Mouse (Mus musculus) hindbrain, embryonic 13.5 days (tissue): ENCODE results near the gene Scrn2. TPM values are rescaled to one million over a fixed set of nuclear protein-coding genes. Genes with fewer than 3 reads are reported as not detected.

Experiments
- ATAC-seq: fragments of 200-750 bp; cut with Nextera tagmentation; 2 replicates; pipeline ENCODE4 v1.8.0; 2017; ENCODE audit warnings: moderate TSS enrichment; ENCODE audit not compliant: low FRiP score
- H3K27ac ChIP-seq: fragments of 300-500 bp; sonication (generic); 2 replicates; pipeline ENCODE4 v1.5.1; 2015; ENCODE audit warnings: inconsistent platforms, mild to moderate bottlenecking, moderate library complexity
- H3K27me3 ChIP-seq: fragments of 300-500 bp; sonication (generic); 2 replicates; pipeline ENCODE4 v1.6.1; 2015; ENCODE audit warnings: mild to moderate bottlenecking, inconsistent platforms
- H3K36me3 ChIP-seq: fragments of 300-500 bp; sonication (generic); 2 replicates; pipeline ENCODE4 v1.6.1; 2015; ENCODE audit warnings: mild to moderate bottlenecking, inconsistent platforms
- H3K4me1 ChIP-seq: fragments of 300-500 bp; sonication (generic); replicated peaks from 2 replicates; pipeline ENCODE4 v1.6.1; 2015; ENCODE audit warnings: inconsistent platforms
- H3K4me2 ChIP-seq: fragments of 300-500 bp; sonication (generic); 2 replicates; pipeline ENCODE4 v1.6.1; 2015; ENCODE audit warnings: inconsistent platforms, mild to moderate bottlenecking, moderate library complexity
- H3K4me3 ChIP-seq: fragments of 300-500 bp; sonication (generic); 2 replicates; pipeline ENCODE4 v1.5.1; 2015; ENCODE audit warnings: mild to moderate bottlenecking, inconsistent platforms
- H3K9ac ChIP-seq: fragments of 300-500 bp; sonication (generic); 2 replicates; pipeline ENCODE4 v1.6.1; 2015; ENCODE audit warnings: mild to moderate bottlenecking, inconsistent platforms
- H3K9me3 ChIP-seq: fragments of 300-500 bp; sonication (generic); 2 replicates; pipeline ENCODE4 v1.6.1; 2016; ENCODE audit warnings: inconsistent platforms
- WGBS: fragments of 180-500 bp; shearing (Covaris S2); methylation state at CpG from one replicate; pipeline ENCODE4 v1.1.7; 2015; 5-methylcytosine and 5-hydroxymethylcytosine counted together
- polyA plus RNA-seq: library from polyadenylated mRNA; unstranded; fragments of >200 nt; fragmentation: Nextera tagmentation; extraction: Ambion mirVana; gene quantifications from 2 replicates; pipeline ENCODE4 v1.2.1, GENCODE M21; 2015

Scrn2 gene
- 14.4 and 15.3 TPM in 2 replicates for polyA plus RNA-seq

- Histone ChIP-seq H3K4me1 (peaks cover 19% of the 10 kb centered on the region), H3K4me2 (peak within 1 kb of the TSS; percentile 71), H3K4me3 (peak within 1 kb of the TSS; percentile 61), H3K36me3 (no peaks in the 10 kb centered on the region), H3K27me3 (peaks cover 10% of the 10 kb centered on the region), H3K27ac (peak within 1 kb of the TSS; percentile 85), H3K9me3 (no peaks in the 10 kb centered on the region), H3K9ac (peak within 1 kb of the TSS; percentile 82)
- peak; percentile 85 for ATAC-seq
- WGBS: 2% methylated on average over 25 of the region's 25 CpGs
Observed at GRCm38 (mm10) chr11:97029686-97030417, at the start of gene Scrn2. TSS of gene Scrn2 (plus strand) at chr11:97029938.

- Histone ChIP-seq H3K9ac (no peak overlapping the region), H3K27ac (no peak overlapping the region), H3K36me3 (no peaks in the 10 kb centered on the region), H3K4me2 (no peak overlapping the region), H3K27me3 (peaks cover 20% of the 10 kb centered on the region), H3K4me1 (peaks cover 31% of the 10 kb centered on the region), H3K9me3 (no peaks in the 10 kb centered on the region), H3K4me3 (no peak overlapping the region)
- no peak for ATAC-seq
- 80% methylated on average over 5 of the region's 5 CpGs for WGBS
Observed at GRCm38 (mm10) chr11:96980021-96980420, 49.7 kb upstream of the Scrn2 start.

GRCm38 (mm10) chr11:96981461-96981860 is 48.3 kb upstream of the Scrn2 start:
- Histone ChIP-seq H3K4me1 (peaks cover 16% of the 10 kb centered on the region), H3K9ac (peak overlapping the region; percentile 29; the same call in 1 of the 2 replicates), H3K9me3 (no peaks in the 10 kb centered on the region), H3K36me3 (no peaks in the 10 kb centered on the region), H3K27me3 (peaks cover 35% of the 10 kb centered on the region), H3K4me3 (no peak overlapping the region), H3K27ac (no peak overlapping the region), H3K4me2 (no peak overlapping the region)
- WGBS: 77% methylated on average over 15 of the region's 15 CpGs
- no peak for ATAC-seq

GRCm38 (mm10) chr11:96982355-96982754 is 47.4 kb upstream of the Scrn2 start:
- Histone ChIP-seq H3K4me1 (peaks cover 12% of the 10 kb centered on the region), H3K9ac (no peak overlapping the region), H3K4me3 (no peak overlapping the region), H3K27ac (no peak overlapping the region), H3K27me3 (peaks cover 44% of the 10 kb centered on the region), H3K4me2 (peak overlapping the region; percentile 33; the same call in 1 of the 2 replicates), H3K9me3 (no peaks in the 10 kb centered on the region), H3K36me3 (no peaks in the 10 kb centered on the region)
- ATAC-seq: no peak
- WGBS: 2% methylated on average over 7 of the region's 7 CpGs

- 79% methylated on average over 7 of the region's 7 CpGs for WGBS
- Histone ChIP-seq H3K4me2 (peak within 1 kb of the TSS; percentile 33; the same call in 1 of the 2 replicates), H3K4me1 (peaks cover 17% of the 10 kb centered on the region), H3K9me3 (no peaks in the 10 kb centered on the region), H3K4me3 (no peak within 1 kb of the TSS), H3K27ac (no peak within 1 kb of the TSS), H3K27me3 (peaks cover 47% of the 10 kb centered on the region), H3K36me3 (no peaks in the 10 kb centered on the region), H3K9ac (no peak within 1 kb of the TSS)
- ATAC-seq: no peak
Observed at GRCm38 (mm10) chr11:96982859-96983258, 46.9 kb upstream of the Scrn2 start, which contains the start of gene Sp2. TSS of gene Sp2 (minus strand) at chr11:96982959.

GRCm38 (mm10) chr11:96984903-96985302 is 44.8 kb upstream of the Scrn2 start:
- Histone ChIP-seq H3K27ac (no peak overlapping the region), H3K9ac (no peak overlapping the region), H3K27me3 (peaks cover 62% of the 10 kb centered on the region), H3K36me3 (no peaks in the 10 kb centered on the region), H3K4me2 (no peak overlapping the region), H3K9me3 (no peaks in the 10 kb centered on the region), H3K4me3 (no peak overlapping the region), H3K4me1 (peaks cover 18% of the 10 kb centered on the region)
- no peak for ATAC-seq
- 26% methylated on average over 4 of the region's 4 CpGs for WGBS

- WGBS: 47% methylated on average over 3 of the region's 3 CpGs
- H3K27me3 ChIP-seq: peaks cover 61% of the 10 kb centered on the region
- no peaks in the 10 kb centered on the region for H3K36me3 ChIP-seq
- peaks cover 18% of the 10 kb centered on the region for H3K4me1 ChIP-seq
- no peak overlapping the region for H3K9ac ChIP-seq
- no peak overlapping the region for H3K27ac ChIP-seq
- no peak overlapping the region for H3K4me2 ChIP-seq
- ATAC-seq: no peak
- H3K9me3 ChIP-seq: no peaks in the 10 kb centered on the region
- no peak overlapping the region for H3K4me3 ChIP-seq
Observed at GRCm38 (mm10) chr11:96986463-96986862, 43.3 kb upstream of the Scrn2 start.

GRCm38 (mm10) chr11:96987873-96988655 is 41.7 kb upstream of the Scrn2 start:
- Histone ChIP-seq H3K9ac (peak overlapping the region; percentile 65), H3K36me3 (no peaks in the 10 kb centered on the region), H3K9me3 (no peaks in the 10 kb centered on the region), H3K4me3 (peak overlapping the region; percentile 39), H3K4me1 (peaks cover 15% of the 10 kb centered on the region), H3K27ac (peak overlapping the region; percentile 41; the same call in 1 of the 2 replicates), H3K4me2 (peak overlapping the region; percentile 64), H3K27me3 (peaks cover 59% of the 10 kb centered on the region)
- peak; percentile 83 for ATAC-seq
- WGBS: 7% methylated on average over 31 of the region's 31 CpGs

- Histone ChIP-seq H3K27me3 (peaks cover 34% of the 10 kb centered on the region), H3K9ac (no peak overlapping the region), H3K9me3 (no peaks in the 10 kb centered on the region), H3K4me1 (peaks cover 24% of the 10 kb centered on the region), H3K4me3 (no peak overlapping the region), H3K36me3 (no peaks in the 10 kb centered on the region), H3K27ac (no peak overlapping the region), H3K4me2 (no peak overlapping the region)
- no peak for ATAC-seq
- 84% methylated on average over 5 of the region's 5 CpGs for WGBS
Observed at GRCm38 (mm10) chr11:96991501-96991900, 38.2 kb upstream of the Scrn2 start.

GRCm38 (mm10) chr11:96992722-96993311 is 36.9 kb upstream of the Scrn2 start:
- Histone ChIP-seq H3K4me2 (no peak overlapping the region), H3K9ac (peak overlapping the region; percentile 43), H3K27ac (no peak overlapping the region), H3K9me3 (no peaks in the 10 kb centered on the region), H3K4me1 (peaks cover 32% of the 10 kb centered on the region), H3K36me3 (no peaks in the 10 kb centered on the region), H3K4me3 (no peak overlapping the region), H3K27me3 (peaks cover 27% of the 10 kb centered on the region)
- ATAC-seq: no peak
- 54% methylated on average over 8 of the region's 8 CpGs for WGBS

GRCm38 (mm10) chr11:96995031-96995430 is 34.7 kb upstream of the Scrn2 start:
- no peaks in the 10 kb centered on the region for H3K36me3 ChIP-seq
- 25% methylated on average over 5 of the region's 5 CpGs for WGBS
- no peaks in the 10 kb centered on the region for H3K9me3 ChIP-seq
- no peak overlapping the region; the same call in 1 of the 2 replicates for H3K9ac ChIP-seq
- no peak overlapping the region for H3K4me2 ChIP-seq
- peaks cover 25% of the 10 kb centered on the region for H3K4me1 ChIP-seq
- H3K4me3 ChIP-seq: no peak overlapping the region
- peaks cover 26% of the 10 kb centered on the region for H3K27me3 ChIP-seq
- H3K27ac ChIP-seq: no peak overlapping the region
- no peak for ATAC-seq
